Mouse (Mus musculus) E14TG2a.4 (cell line): ENCODE data around the gene Tbx5.

Experiments
- CTCF ChIP-seq: conservative IDR thresholded peaks from 2 replicates; pipeline ENCODE4 v1.5.1; 2014; ENCODE audit warnings: low read length
- POU5F1 ChIP-seq: IDR thresholded peaks from 2 replicates; pipeline ENCODE4 v1.6.1; 2014; ENCODE audit warnings: low read length, borderline replicate concordance

GRCm38 (mm10) chr5:119820452-119820851 is 12.0 kb upstream of the Tbx5 start:
- TF ChIP-seq CTCF (no peak), POU5F1 (no peak)
